Mouse (Mus musculus) adrenal gland, adult 2 months (tissue): ENCODE data around the gene Cdk5rap3. TPM values are rescaled to one million over a fixed set of nuclear protein-coding genes. Genes with fewer than 3 reads are reported as not detected.

Experiments
- DNase-seq: peaks from one replicate; pipeline ENCODE4 v3.0.0; 2021
- polyA plus RNA-seq: library from polyadenylated mRNA; depleted of rRNA; stranded (reverse); fragments of >200 nt; gene quantifications from 2 replicates; pipeline ENCODE4 v1.2.3, GENCODE M21; 2012
- total RNA-seq, 2 experiments: library from RNA; stranded (reverse); gene quantifications; 2 replicates each; pipeline ENCODE4 v1.2.3; 2021

The Cdk5rap3 gene
- total and polyA plus RNA-seq, 3 experiments, result 35.4 to 52.9 (median 39.8) TPM

- DNase-seq, result no peak
These were observed 17.4 kb upstream of the Cdk5rap3 start for GRCm38 (mm10) chr11:96933562-96934276.

GRCm38 (mm10) chr11:96931327-96932062 lies 15.2 kb upstream of the Cdk5rap3 start:
- no peak for DNase-seq

- DNase-seq, result no peak
These were observed 13.6 kb upstream of the Cdk5rap3 start for GRCm38 (mm10) chr11:96929766-96930331.

GRCm38 (mm10) chr11:96929096-96929765 lies 12.9 kb upstream of the Cdk5rap3 start:
- DNase-seq, result no peak

- DNase-seq, result no peak
These were observed 12.4 kb upstream of the Cdk5rap3 start for GRCm38 (mm10) chr11:96928691-96929090.

GRCm38 (mm10) chr11:96928088-96928487 lies 11.8 kb upstream of the Cdk5rap3 start, which contains the start of gene Prr15l:
TSS of gene Prr15l (plus strand) at chr11:96928104.
- no peak for DNase-seq

- DNase-seq, result no peak
These were observed 10.3 kb upstream of the Cdk5rap3 start for GRCm38 (mm10) chr11:96926587-96926986.

GRCm38 (mm10) chr11:96925469-96926148 lies 9.3 kb upstream of the Cdk5rap3 start:
- DNase-seq, result no peak

GRCm38 (mm10) chr11:96924861-96925260 lies 8.6 kb upstream of the Cdk5rap3 start:
- no peak for DNase-seq

GRCm38 (mm10) chr11:96919003-96919402 lies 2.7 kb upstream of the Cdk5rap3 start:
- DNase-seq, result no peak

GRCm38 (mm10) chr11:96917415-96917814 lies 1.1 kb upstream of the Cdk5rap3 start:
- DNase-seq, result no peak

GRCm38 (mm10) chr11:96916885-96917396 lies 645 bp upstream of the Cdk5rap3 start:
- no peak for DNase-seq

GRCm38 (mm10) chr11:96912682-96913081 lies 3.6 kb downstream of the Cdk5rap3 start:
- DNase-seq, result no peak

- DNase-seq, result peak; percentile 81
These were observed 6.3 kb downstream of the Cdk5rap3 start for GRCm38 (mm10) chr11:96910003-96910402.

GRCm38 (mm10) chr11:96908594-96908993 lies 7.7 kb downstream of the Cdk5rap3 start:
- no peak for DNase-seq

- DNase-seq, result no peak
These were observed 9.7 kb downstream of the Cdk5rap3 start for GRCm38 (mm10) chr11:96906431-96907161.

GRCm38 (mm10) chr11:96902639-96903635 lies 13.4 kb downstream of the Cdk5rap3 start:
- peak; percentile 40 for DNase-seq

- no peak for DNase-seq
These were observed 15.0 kb downstream of the Cdk5rap3 start for GRCm38 (mm10) chr11:96901332-96901731.
